ENCODE assay signal across 11 mouse cellular contexts in genomic region chr4:128414741-128415140, GRCm38 (mm10).
"Had no signal": no experiment of that assay in that cellular context is flagged by ENCODE, and none has a peak within 500 bp of the region (broad histone marks: within the 10 kb centered on the region; RNA-seq: fewer than 3 reads in every experiment).

No protein-coding gene starts in this region.

- DNase-seq: left cerebral cortex, postnatal 4 days; lung, adult 2 months; lung, postnatal 14 days; lung, postnatal 4 days; retina, postnatal 1 day; right cerebral cortex, postnatal 25 days; spleen, adult 18-20 months; thymus, postnatal 36 days had no signal

- ATAC-seq: intestine, embryonic 15.5 days; liver, embryonic 12.5 days; midbrain, embryonic 15.5 days had no signal
